Mouse (Mus musculus) liver, embryonic 14.5 days (tissue): ENCODE measurements around the gene Ipo7. TPM values are rescaled to one million over a fixed set of nuclear protein-coding genes. Genes with fewer than 3 reads are reported as not detected.

ENCODE experiments used
- ATAC-seq: fragments of 200-750 bp; cut with Nextera tagmentation; 2 replicates; pipeline ENCODE4 v1.8.0; 2017; ENCODE audit warnings: moderate number of reproducible peaks, mild to moderate bottlenecking, moderate library complexity; ENCODE audit not compliant: insufficient read depth
- DNase-seq, 3 experiments: peaks; one replicate each; pipeline ENCODE4 v3.0.0-alpha.2; 2012 to 2013; ENCODE audit warnings: low read depth in 3 of 3, low spot score in 3 of 3
- H3K27ac ChIP-seq: fragments of 300-500 bp; sonication (generic); 2 replicates; pipeline ENCODE4 v1.5.1; 2014; ENCODE audit warnings: moderate library complexity, mild to moderate bottlenecking, control low read depth, inconsistent platforms
- H3K27me3 ChIP-seq: fragments of 300-500 bp; sonication (generic); 2 replicates; pipeline ENCODE4 v1.6.1; 2014; ENCODE audit warnings: mild to moderate bottlenecking, low read length, moderate library complexity; ENCODE audit not compliant: control insufficient read depth, insufficient read depth
- H3K36me3 ChIP-seq: fragments of 300-500 bp; sonication (generic); replicated peaks from 2 replicates; pipeline ENCODE4 v1.6.1; 2014; ENCODE audit warnings: low read depth; ENCODE audit not compliant: control insufficient read depth, insufficient read depth
- H3K4me1 ChIP-seq, 2 experiments: fragments of 200-500 bp in 1 of 2; fragments of 300-500 bp in 1 of 2; sonication (generic) in 1 of 2; replicated peaks; 2 replicates each; pipeline ENCODE4 v1.6.1; 2012 to 2014; ENCODE audit warnings: antibody characterized with exemption in 1 of 2, inconsistent platforms in 1 of 2, low read length in 1 of 2; ENCODE audit not compliant: control insufficient read depth in 2 of 2, insufficient read depth in 2 of 2
- H3K4me2 ChIP-seq: fragments of 300-500 bp; sonication (generic); 2 replicates; pipeline ENCODE4 v1.6.1; 2014; ENCODE audit warnings: low read depth, mild to moderate bottlenecking, control low read depth, moderate library complexity
- H3K4me3 ChIP-seq, 2 experiments: fragments of 200-500 bp in 1 of 2; fragments of 300-500 bp in 1 of 2; sonication (generic) in 1 of 2; 2 replicates each; pipeline ENCODE4 v1.5.1; 2012 to 2014; ENCODE audit warnings: low read depth in 2 of 2, low read length in 2 of 2, mild to moderate bottlenecking in 2 of 2, control low read depth in 1 of 2, inconsistent platforms in 1 of 2, moderate library complexity in 1 of 2; ENCODE audit not compliant: insufficient read depth in 1 of 2
- H3K9ac ChIP-seq: fragments of 300-500 bp; sonication (generic); replicated peaks from 2 replicates; pipeline ENCODE4 v1.6.1; 2014; ENCODE audit warnings: mild to moderate bottlenecking, control low read depth, moderate library complexity
- H3K9me3 ChIP-seq: fragments of 300-500 bp; sonication (generic); 2 replicates; pipeline ENCODE4 v1.6.1; 2016; ENCODE audit warnings: low read length, mixed read lengths; ENCODE audit not compliant: control insufficient read depth
- CTCF ChIP-seq: IDR thresholded peaks from 2 replicates; pipeline ENCODE4 v1.5.1; 2016; ENCODE audit warnings: antibody characterized with exemption, low read depth, control low read depth
- EP300 ChIP-seq: IDR thresholded peaks from 2 replicates; pipeline ENCODE4 v1.6.1; 2016; ENCODE audit warnings: antibody characterized with exemption, low read depth
- WGBS: fragments of 180-500 bp; shearing (Covaris S2); extraction: QIAGEN DNeasy Blood & Tissue Kit; methylation state at CpG from one replicate; pipeline ENCODE4 v1.1.7; 2014; ENCODE audit not compliant: insufficient replicate concordance; 5-methylcytosine and 5-hydroxymethylcytosine counted together
- polyA plus RNA-seq, 2 experiments: library from polyadenylated mRNA; depleted of rRNA in 1 of 2; stranded (reverse) in 1 of 2; unstranded in 1 of 2; fragments of >200 nt; fragmentation: Nextera tagmentation in 1 of 2; extraction: Ambion mirVana in 1 of 2; gene quantifications; 2 replicates each; pipeline versions ENCODE4 v1.2.1 to v1.2.3; 2012 to 2014

The Ipo7 gene
- polyA plus RNA-seq, 2 experiments, result 9.1 to 22.2 TPM

DNA sequence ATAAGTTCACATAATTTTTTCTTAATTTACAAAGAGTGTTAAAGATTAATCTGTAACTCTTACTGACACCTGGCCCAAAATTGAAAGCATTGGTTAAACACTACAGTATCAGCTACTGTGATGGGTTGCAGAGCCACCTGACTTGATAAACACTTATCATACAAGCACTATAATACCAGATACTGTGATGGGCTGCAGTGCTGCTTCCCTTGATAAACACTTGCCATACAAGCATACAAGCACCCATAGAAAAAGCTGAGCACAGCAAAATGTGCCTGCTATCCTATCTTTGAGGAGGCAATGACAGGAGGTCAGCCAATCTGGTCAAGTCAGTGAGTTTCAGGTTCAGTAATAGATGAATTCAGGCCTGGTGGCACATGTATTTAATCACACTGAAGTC, 67.1 kb downstream of the Ipo7 start:
- no peaks in the 10 kb centered on the region for H3K27me3 ChIP-seq
- no peak overlapping the region for H3K4me2 ChIP-seq
- H3K9me3 ChIP-seq, result no peaks in the 10 kb centered on the region
- peaks cover 72% of the 10 kb centered on the region for H3K36me3 ChIP-seq
- H3K4me3 ChIP-seq, result no peak overlapping the region
- no peak overlapping the region for H3K27ac ChIP-seq
- ATAC-seq (peak; percentile 41; the same call in 1 of the 2 replicates), DNase-seq (no peak)
- peaks cover 0 to 2% of the 10 kb centered on the region in 2 experiments; a peak in 1 of 4 replicates for H3K4me1 ChIP-seq
- H3K9ac ChIP-seq, result no peak overlapping the region
- TF ChIP-seq EP300 (no peak), CTCF (no peak)

DNA sequence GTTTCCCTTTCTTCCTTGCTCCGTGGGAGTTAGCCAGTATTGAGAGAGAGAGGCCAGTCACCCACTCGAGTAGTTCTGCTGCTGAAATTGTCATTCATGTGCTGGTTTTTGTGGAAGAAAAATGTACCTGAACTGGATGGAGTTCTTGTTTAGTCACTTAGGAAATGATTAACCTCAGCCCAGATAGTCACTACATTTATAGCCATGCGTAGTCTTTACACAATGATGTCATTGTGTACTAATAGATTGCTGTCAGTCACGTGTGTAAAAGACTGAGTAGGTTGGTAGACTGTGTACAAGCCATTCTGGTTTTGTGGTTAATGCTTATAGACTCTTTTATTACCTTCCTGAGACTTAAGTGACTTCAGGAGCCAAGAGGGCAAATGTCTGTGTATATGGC, 69.8 kb downstream of the Ipo7 start:
- H3K9me3 ChIP-seq, result no peaks in the 10 kb centered on the region
- H3K27ac ChIP-seq, result no peak overlapping the region
- no peak for TF ChIP-seq EP300
- H3K36me3 ChIP-seq, result peaks cover 84% of the 10 kb centered on the region
- 80% methylated on average over 4 of the region's 4 CpGs for WGBS
- ATAC-seq (peak; percentile 66), DNase-seq (no peak)
- no peaks in the 10 kb centered on the region for H3K27me3 ChIP-seq
- H3K4me1 ChIP-seq, result peaks cover 0 to 2% of the 10 kb centered on the region in 2 experiments; a peak in 1 of 4 replicates
- no peak overlapping the region for H3K4me3 ChIP-seq
- H3K4me2 ChIP-seq, result no peak overlapping the region
- H3K9ac ChIP-seq, result no peak overlapping the region

DNA sequence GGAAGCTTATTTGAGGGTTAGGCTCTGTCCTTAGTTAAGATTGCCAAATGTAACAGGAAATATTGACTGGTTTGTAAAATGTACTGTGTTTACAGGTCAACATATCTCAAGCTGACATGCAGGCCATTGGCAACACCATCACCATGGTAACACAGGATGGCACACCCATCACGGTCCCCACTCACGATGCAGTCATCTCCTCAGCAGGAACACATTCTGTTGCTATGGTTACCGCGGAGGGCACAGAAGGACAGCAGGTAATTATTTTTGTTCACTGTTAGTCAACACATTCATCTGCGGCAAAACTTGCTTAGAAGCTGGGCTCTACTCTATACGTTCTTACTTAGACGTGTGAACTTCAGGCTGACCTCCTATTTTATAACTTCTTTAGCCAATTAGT, 73.6 kb downstream of the Ipo7 start:
- no peak overlapping the region for H3K9ac ChIP-seq
- no peak for ATAC-seq
- H3K4me2 ChIP-seq, result no peak overlapping the region
- WGBS, result 86% methylated on average over 7 of the region's 7 CpGs
- H3K27ac ChIP-seq, result no peak overlapping the region
- H3K4me1 ChIP-seq, result peaks cover 0 to 6% of the 10 kb centered on the region in 2 experiments; a peak in 2 of 4 replicates
- TF ChIP-seq EP300 (no peak), CTCF (no peak)
- no peaks in the 10 kb centered on the region for H3K27me3 ChIP-seq
- DNase-seq, result no peak
- peaks cover 78% of the 10 kb centered on the region for H3K36me3 ChIP-seq
- H3K9me3 ChIP-seq, result no peaks in the 10 kb centered on the region
- no peak overlapping the region for H3K4me3 ChIP-seq

DNA sequence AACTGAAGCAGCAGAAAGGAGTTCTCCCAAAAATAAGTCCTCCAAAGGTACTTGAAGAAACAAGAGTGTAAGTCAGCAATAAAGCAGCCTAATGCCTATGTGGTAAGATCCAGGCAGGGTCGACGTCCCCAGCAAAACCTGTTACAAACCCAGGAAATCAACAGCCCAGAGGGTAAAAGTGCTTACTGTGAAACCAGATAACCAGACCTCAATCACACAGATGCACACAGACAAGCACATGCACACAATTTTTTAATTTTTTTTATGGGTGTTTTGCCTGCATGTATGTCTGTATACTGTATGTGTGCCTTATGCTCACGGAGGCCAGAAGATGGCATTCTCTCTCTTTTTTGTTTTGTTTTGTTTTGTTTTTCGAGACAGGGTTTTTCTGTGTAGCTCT, 78.3 kb downstream of the Ipo7 start:
- 38% methylated on average over 4 of the region's 4 CpGs for WGBS
- ATAC-seq (no peak), DNase-seq (no peak)
- Histone ChIP-seq H3K4me2 (no peak overlapping the region), H3K9me3 (no peaks in the 10 kb centered on the region), H3K36me3 (peaks cover 43% of the 10 kb centered on the region), H3K27me3 (no peaks in the 10 kb centered on the region), H3K9ac (no peak overlapping the region), H3K27ac (no peak overlapping the region), H3K4me1 (peaks cover 0 to 7% of the 10 kb centered on the region in 2 experiments; a peak in 2 of 4 replicates), H3K4me3 (no peak overlapping the region)
- TF ChIP-seq EP300, result no peak
- no peak for TF ChIP-seq CTCF

DNA sequence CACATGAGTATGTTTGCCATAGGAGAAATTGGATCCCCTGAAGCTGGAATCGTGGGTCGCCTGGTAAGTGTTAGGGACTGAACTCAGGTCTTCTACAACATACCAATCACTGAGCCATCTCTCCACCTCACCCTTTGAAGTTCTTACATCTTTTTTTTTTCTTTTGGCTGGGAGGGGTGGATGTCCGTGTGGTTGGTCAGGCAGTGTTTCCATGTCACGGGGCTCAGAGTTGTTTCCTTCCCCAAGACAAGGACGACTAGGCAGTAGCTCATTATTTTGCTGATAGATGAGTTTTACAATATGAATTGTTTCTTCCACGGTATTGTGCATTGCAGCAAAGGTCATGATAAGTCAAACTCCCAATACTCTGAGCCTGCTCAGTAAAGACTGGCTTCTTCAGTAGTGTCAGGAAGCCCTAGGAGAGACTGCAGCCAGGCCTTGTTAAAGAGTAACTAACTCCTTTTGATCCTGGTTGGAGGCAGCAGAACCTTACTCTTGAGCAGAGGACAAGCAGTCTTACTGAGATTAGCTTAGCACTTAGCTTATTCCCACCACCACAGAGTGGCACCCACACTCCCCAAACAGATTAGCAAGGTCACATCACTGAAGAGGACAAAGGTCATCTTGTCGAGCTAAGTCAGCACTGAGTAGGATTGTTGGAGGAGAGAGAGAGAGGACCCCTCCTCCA, 79.2 kb downstream of the Ipo7 start:
- Histone ChIP-seq H3K9me3 (no peaks in the 10 kb centered on the region), H3K4me3 (no peak overlapping the region), H3K4me1 (peaks cover 0 to 7% of the 10 kb centered on the region in 2 experiments; a peak in 2 of 4 replicates), H3K9ac (no peak overlapping the region), H3K4me2 (no peak overlapping the region), H3K27ac (no peak overlapping the region), H3K27me3 (no peaks in the 10 kb centered on the region), H3K36me3 (peaks cover 34% of the 10 kb centered on the region)
- TF ChIP-seq CTCF, result no peak
- no peak for TF ChIP-seq EP300
- ATAC-seq (peak; percentile 34; the same call in 1 of the 2 replicates), DNase-seq (no peak)
- 57% methylated on average over 7 of the region's 7 CpGs for WGBS
